Mouse (Mus musculus) spleen, postnatal 4 days (tissue): ENCODE measurements around the gene Gm10031.
A peak's percentile ranks its signal among the peaks of the same experiment; 100 is the strongest.

Experiments
- DNase-seq, 2 experiments: peaks; one replicate each; pipeline ENCODE4 v3.0.0; 2022; ENCODE audit warnings: low spot score in 2 of 2

Gene Gm10031

GRCm38 (mm10) chr1:156543999-156544398 is 20.2 kb downstream of the Gm10031 start:
- no peak for DNase-seq

DNA sequence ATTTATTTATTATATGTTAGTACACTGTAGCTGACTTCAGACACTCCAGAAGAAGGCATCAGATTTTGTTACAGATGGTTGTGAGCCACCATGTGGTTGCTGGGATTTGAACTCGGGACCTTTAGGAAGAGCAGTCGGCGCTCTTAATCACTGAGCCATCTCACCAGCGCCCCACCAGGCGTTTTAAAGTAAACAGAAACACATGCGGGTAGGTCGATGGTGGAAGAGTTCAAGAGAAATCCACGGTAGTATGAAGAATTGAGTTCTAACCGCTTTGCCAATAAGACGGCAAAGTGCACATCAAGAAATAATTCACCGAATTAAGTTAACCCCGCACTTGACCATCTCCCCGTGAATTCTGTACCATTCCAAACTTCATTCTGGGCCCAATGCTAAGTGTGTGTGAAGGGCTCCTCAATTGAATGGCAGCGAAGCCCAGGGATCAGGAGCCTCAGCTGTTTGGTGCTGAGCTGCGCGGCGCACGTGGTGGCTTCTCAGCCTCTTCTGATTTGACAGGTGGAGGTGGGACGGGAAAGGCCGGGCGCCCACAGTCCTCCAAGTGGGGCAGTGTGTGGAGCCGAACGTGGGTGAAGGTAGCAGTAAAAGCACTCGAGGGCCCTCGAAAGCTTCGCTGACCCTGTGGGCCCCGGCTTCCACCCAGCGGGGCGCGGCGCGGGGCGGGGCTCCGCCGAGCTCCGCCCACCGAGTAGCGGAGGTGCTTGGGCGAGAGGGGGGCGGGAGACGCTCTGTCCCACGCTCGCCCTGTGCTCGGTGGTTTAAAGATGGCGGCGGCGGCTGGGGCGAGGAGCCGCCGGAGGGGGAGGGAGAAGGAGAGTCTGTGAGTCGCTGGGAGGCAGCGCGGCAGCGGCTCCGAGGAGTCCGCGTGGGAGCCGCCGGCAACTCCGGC is 34.5 kb downstream of the Gm10031 start, which contains the start of gene Abl2:
TSS of gene Abl2 (plus strand) at position 763 of the 907 bp plus-strand sequence.
- DNase-seq: peak; percentile 87 to 94

GRCm38 (mm10) chr1:156558950-156559640 is 35.3 kb downstream of the Gm10031 start:
- peak; percentile 40 to 78 for DNase-seq

DNA sequence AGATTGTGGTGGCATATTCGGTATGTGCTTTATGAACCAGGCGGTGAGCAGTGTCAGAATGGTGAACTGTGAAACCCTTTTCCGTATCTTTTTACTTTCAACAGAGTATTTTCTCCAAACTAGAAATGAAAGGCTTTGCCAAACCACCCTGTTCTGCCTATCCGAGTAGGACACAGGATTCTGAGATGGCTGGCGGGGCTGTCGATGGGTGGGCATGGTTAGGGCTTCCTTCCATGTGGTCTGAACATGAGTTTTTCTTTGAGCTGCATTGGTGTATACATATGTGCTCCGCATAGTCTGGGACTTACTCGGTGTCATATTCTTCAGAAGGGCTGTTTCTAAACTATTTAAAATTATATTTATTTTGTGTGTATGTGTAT is 35.8 kb downstream of the Gm10031 start:
- no peak for DNase-seq

DNA sequence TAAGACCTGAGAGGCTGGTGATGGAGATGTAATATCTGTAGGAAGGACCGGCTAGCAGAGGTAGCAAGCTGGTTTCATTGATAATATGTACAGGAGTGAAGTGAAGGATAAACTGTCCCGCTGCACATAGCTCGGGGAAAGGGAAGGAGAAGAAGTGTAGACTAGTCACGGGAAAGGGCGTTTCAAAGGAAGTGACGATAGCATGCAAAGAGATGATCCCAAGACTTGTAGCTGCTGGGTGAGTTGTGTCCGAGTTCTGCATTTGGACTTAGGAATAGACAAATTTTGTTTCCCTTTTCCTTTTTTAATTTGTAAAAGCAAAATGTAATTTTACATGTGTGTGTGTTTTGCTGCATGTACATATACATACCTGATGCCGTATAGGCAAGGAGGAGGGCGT is 36.7 kb downstream of the Gm10031 start:
- DNase-seq: no peak

DNA sequence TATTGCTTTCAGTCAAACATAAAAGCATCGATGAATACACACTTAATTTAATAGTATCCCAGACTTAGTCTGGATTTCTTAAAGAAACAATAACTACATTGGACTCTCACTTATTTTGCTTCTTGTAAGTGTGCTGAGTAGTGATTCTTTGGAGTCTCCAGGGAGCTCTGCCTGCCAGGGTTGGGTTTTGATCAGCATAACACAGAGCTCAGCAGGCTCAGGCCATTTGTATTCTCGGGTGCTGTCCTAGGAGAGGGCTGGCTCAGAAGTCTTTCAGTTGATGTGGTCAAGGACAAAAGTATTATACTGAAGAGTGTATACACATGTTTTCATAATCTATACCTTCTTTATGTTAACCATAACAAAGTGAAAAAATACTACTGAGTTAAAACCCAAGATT is 41.5 kb downstream of the Gm10031 start:
- no peak for DNase-seq

DNA sequence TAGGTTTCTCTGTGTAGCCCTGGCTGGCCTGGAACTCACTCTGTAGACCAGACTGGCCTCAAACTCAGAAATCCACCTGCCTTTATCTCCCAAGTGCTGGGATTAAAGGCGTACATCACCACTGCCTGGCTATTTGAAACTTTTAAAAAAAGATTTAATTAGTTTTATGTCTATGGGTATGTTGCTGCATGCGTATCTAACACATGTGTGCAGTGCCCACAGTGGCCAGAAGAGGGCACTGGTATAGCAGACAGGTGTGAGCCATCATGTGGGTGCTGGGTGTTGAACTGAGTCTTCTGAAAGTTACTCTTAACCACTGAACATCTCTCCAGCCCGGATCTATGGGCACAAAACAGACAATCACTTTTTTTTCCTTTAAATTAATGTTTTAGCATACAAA is 42.3 kb downstream of the Gm10031 start:
- DNase-seq: peak; percentile 45 to 71

GRCm38 (mm10) chr1:156569615-156570014 is 45.8 kb downstream of the Gm10031 start:
- DNase-seq: no peak

GRCm38 (mm10) chr1:156572952-156573351 is 49.1 kb downstream of the Gm10031 start:
- DNase-seq: no peak
